Mouse (Mus musculus) hindlimb bud, embryonic 11.5 days (tissue): ENCODE data around the gene Crybg3.

Experiments used
- DNase-seq: peaks from one replicate; pipeline ENCODE4 v3.0.0-alpha.2; 2012; ENCODE audit warnings: low read depth, low spot score; ENCODE audit errors: extremely low spot score

The Crybg3 gene

GRCm38 (mm10) chr16:59600311-59601251 is at the start of gene Crybg3:
Gene Crybg3 (minus strand): TSS chr16:59600979.
- DNase-seq = no peak

- DNase-seq = no peak
These were observed 43.0 kb upstream of the Crybg3 start for GRCm38 (mm10) chr16:59643766-59644165.

GRCm38 (mm10) chr16:59639985-59640384 is 39.2 kb upstream of the Crybg3 start:
- no peak for DNase-seq

- peak; percentile 78 for DNase-seq
These were observed 38.4 kb upstream of the Crybg3 start, which contains the start of gene Arl6 for GRCm38 (mm10) chr16:59639102-59639691. Gene Arl6 (minus strand): TSS chr16:59639391.

DNA sequence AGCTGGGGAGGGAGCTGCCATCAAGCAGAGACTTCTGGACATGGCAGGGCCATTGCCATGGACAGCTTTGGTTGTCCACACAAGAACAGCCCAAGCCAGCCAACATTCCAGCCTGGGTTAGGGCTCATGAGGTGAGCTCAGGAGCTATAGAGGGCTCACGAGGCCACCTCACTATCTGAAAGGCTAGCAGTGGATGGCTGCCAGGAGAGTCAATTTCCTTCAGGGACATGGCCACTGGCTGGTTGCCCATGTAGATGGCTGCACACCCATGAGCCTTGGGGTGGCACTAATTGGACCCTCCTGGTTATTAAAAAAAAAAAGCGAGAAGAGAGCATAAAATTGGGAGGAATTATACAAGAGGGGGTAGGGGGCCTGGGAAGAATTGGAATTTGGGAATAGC is 33.8 kb upstream of the Crybg3 start:
- DNase-seq = no peak

GRCm38 (mm10) chr16:59621554-59621953 is 20.8 kb upstream of the Crybg3 start:
- no peak for DNase-seq

GRCm38 (mm10) chr16:59617167-59617566 is 16.4 kb upstream of the Crybg3 start:
- no peak for DNase-seq

- DNase-seq = no peak
These were observed 14.9 kb upstream of the Crybg3 start for GRCm38 (mm10) chr16:59615675-59616074.

GRCm38 (mm10) chr16:59610750-59611149 is 10.0 kb upstream of the Crybg3 start:
- DNase-seq = no peak

GRCm38 (mm10) chr16:59604078-59604781 is 3.5 kb upstream of the Crybg3 start:
- no peak for DNase-seq

- DNase-seq = no peak
These were observed 1.1 kb downstream of the Crybg3 start for GRCm38 (mm10) chr16:59599411-59600265.

GRCm38 (mm10) chr16:59598997-59599396 is 1.8 kb downstream of the Crybg3 start:
- DNase-seq = no peak

GRCm38 (mm10) chr16:59597256-59597655 is 3.5 kb downstream of the Crybg3 start:
- DNase-seq = no peak

GRCm38 (mm10) chr16:59594714-59595113 is 6.1 kb downstream of the Crybg3 start:
- DNase-seq = no peak

GRCm38 (mm10) chr16:59590790-59591189 is 10.0 kb downstream of the Crybg3 start:
- no peak for DNase-seq

DNA sequence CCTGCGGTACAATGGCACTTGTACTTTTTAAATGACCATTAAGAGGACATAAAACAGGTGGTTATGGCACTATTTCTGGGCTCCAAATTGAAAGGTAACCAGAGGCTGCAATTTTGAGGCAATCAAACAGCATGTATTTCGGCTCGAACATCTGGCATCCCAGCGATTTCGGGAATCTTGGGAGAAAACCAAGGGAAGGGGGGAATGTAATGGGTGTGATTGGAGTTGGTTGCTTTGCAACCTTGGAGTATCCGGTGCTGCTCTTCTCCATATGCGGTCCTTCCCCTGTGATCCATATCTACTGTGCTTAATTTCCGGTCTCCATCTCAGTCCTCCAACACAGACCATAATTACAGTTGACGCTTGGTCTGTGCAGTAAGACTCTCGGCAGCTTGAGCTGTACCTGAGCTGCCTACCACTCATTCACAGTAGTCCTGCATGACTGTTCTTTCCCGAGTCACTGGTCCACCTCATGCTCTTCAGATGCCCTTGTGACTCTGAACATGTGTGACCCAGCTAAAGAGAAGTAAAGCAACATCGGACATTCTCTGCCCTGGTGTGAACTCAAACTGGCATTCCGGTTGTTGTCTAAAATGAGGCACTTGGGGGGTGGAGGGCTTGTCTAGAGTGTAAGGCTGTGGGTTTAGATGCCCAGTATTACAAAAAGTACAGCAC is 12.3 kb downstream of the Crybg3 start:
- no peak for DNase-seq

GRCm38 (mm10) chr16:59587816-59588215 is 13.0 kb downstream of the Crybg3 start:
- no peak for DNase-seq

DNA sequence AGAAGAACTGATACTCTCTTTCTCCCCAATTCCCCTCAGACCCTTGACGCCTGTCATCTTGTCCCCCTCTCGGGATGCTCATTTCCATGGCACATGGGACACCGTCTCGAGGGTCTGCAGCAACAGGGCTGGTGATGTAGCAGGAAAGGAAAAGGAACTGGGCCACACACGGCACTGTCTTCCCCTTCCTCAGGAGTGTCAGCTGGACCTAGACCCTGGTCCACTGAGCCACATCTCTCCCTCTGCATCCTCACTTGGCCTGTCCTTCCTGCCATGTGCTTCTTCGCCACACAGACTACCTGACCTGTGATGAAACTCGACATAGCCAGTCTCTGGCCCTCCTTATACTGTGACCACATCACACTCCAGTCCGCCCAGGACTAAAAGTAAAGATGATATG is 13.9 kb downstream of the Crybg3 start:
- DNase-seq = no peak

- no peak for DNase-seq
These were observed 14.5 kb downstream of the Crybg3 start for GRCm38 (mm10) chr16:59586276-59586675.

DNA sequence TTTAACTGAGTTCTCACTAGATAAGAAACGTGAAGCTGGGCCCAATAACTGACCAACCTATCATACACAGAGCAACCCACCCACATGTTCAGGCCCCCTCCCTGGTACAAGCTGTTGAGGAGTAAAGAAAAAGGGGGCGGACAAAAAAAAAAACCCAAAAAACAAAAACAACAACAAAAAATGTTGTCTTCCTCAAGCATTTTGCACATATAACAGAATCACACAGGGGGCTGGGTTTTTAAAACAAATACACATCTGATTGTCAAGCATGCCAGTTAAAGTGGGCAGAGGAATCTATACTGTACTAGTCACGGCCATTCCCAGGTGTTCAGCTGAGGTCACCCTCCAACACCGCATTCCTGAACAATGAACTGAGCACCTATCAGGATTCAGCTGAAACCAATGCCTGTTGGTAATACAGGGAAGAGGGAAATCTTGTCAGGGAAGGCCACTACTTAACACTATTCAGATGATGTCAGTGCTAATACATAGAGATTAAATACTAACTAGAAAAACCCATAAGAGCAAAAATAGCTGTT is 15.0 kb downstream of the Crybg3 start:
- DNase-seq = no peak
